Mouse (Mus musculus): Measurements from ENCODE around the gene Kif6.

Kif6 gene

GRCm38 (mm10) chr17:49666728-49667127 is 51.8 kb downstream of the Kif6 start:
- DNase-seq (ENCODE audit: low spot score): no peak

GRCm38 (mm10) chr17:49668296-49668695 is 53.4 kb downstream of the Kif6 start:
- DNase-seq (ENCODE audit: low spot score): no peak

- DNase-seq (ENCODE audit: low spot score): no peak
Measured at GRCm38 (mm10) chr17:49671921-49672339, 57.0 kb downstream of the Kif6 start.

- DNase-seq (ENCODE audit: low spot score): no peak
Measured at GRCm38 (mm10) chr17:49672421-49672820, 57.5 kb downstream of the Kif6 start.

- no peak for DNase-seq (ENCODE audit: low spot score)
Measured at GRCm38 (mm10) chr17:49675629-49676028, 60.7 kb downstream of the Kif6 start.

GRCm38 (mm10) chr17:49681410-49681809 is 66.5 kb downstream of the Kif6 start:
- no peak for DNase-seq (ENCODE audit: low spot score)

- DNase-seq (ENCODE audit: low spot score): no peak
Measured at GRCm38 (mm10) chr17:49684146-49684545, 69.2 kb downstream of the Kif6 start.

- no peak for DNase-seq (ENCODE audit: low spot score)
Measured at GRCm38 (mm10) chr17:49690607-49691454, 75.9 kb downstream of the Kif6 start.

GRCm38 (mm10) chr17:49691455-49691805 is 76.5 kb downstream of the Kif6 start:
- no peak for DNase-seq (ENCODE audit: low spot score)

- no peak for DNase-seq (ENCODE audit: low spot score)
Measured at GRCm38 (mm10) chr17:49693206-49693605, 78.3 kb downstream of the Kif6 start.

- DNase-seq (ENCODE audit: low spot score): no peak
Measured at GRCm38 (mm10) chr17:49697220-49697619, 82.3 kb downstream of the Kif6 start.

- no peak for DNase-seq (ENCODE audit: low spot score)
Measured at GRCm38 (mm10) chr17:49703492-49704249, 88.7 kb downstream of the Kif6 start.

- no peak for DNase-seq (ENCODE audit: low spot score)
Measured at GRCm38 (mm10) chr17:49709192-49709591, 94.3 kb downstream of the Kif6 start.

- DNase-seq (ENCODE audit: low spot score): no peak
Measured at GRCm38 (mm10) chr17:49710101-49710630, 95.2 kb downstream of the Kif6 start.

GRCm38 (mm10) chr17:49726206-49726605 is 111.3 kb downstream of the Kif6 start:
- DNase-seq (ENCODE audit: low spot score): no peak

- DNase-seq (ENCODE audit: low spot score): no peak
Measured at GRCm38 (mm10) chr17:49726976-49727375, 112.0 kb downstream of the Kif6 start.

- DNase-seq (ENCODE audit: low spot score): no peak
Measured at GRCm38 (mm10) chr17:49727428-49728045, 112.6 kb downstream of the Kif6 start.

GRCm38 (mm10) chr17:49729856-49730255 is 114.9 kb downstream of the Kif6 start:
- no peak for DNase-seq (ENCODE audit: low spot score)

- DNase-seq (ENCODE audit: low spot score): no peak
Measured at GRCm38 (mm10) chr17:49732706-49733105, 117.8 kb downstream of the Kif6 start.

GRCm38 (mm10) chr17:49734079-49734478 is 119.1 kb downstream of the Kif6 start:
- DNase-seq (ENCODE audit: low spot score): no peak

- DNase-seq (ENCODE audit: low spot score): no peak
Measured at GRCm38 (mm10) chr17:49734776-49735175, 119.8 kb downstream of the Kif6 start.

GRCm38 (mm10) chr17:49736364-49736763 is 121.4 kb downstream of the Kif6 start:
- no peak for DNase-seq (ENCODE audit: low spot score)

Measured in ovary, postnatal 10 days (tissue).